Mouse (Mus musculus) ovary, postnatal 36 days (tissue): Measurements from ENCODE around the gene Sez6l2.
"Not testable (repeated sequence)": the region's sequence is repeated elsewhere in the genome, so short reads cannot be mapped to it uniquely, and the experiment has no call there.

Experiments used
- DNase-seq: peaks from one replicate; pipeline ENCODE4 v3.0.0; 2022; ENCODE audit warnings: low spot score, mixed read lengths

Gene Sez6l2

GRCm38 (mm10) chr7:126949793-126950646, at the start of gene Sez6l2:
Sez6l2 (plus strand) TSS chr7:126950563.
- peak; percentile 92 for DNase-seq

DNA sequence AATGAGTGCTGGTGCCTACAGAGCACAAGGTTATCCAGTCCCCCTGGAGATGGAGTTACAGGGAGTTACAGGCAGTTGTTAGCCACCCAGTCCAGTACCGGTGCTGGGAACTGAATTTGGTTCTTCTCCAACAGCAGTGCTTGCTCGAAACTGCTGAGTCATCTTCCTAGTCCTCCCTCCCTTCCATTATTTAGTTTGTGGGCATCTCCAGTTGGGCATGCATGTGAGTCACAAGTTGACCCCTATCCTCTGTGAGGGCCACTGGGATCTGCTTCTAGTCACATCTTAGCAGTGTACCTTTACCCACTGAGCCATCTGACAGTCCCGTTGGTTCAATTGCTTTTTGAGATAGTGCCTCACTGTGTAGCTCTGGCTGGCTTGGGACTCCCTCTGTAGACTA, 44.8 kb upstream of the Sez6l2 start:
- no peak for DNase-seq

DNA sequence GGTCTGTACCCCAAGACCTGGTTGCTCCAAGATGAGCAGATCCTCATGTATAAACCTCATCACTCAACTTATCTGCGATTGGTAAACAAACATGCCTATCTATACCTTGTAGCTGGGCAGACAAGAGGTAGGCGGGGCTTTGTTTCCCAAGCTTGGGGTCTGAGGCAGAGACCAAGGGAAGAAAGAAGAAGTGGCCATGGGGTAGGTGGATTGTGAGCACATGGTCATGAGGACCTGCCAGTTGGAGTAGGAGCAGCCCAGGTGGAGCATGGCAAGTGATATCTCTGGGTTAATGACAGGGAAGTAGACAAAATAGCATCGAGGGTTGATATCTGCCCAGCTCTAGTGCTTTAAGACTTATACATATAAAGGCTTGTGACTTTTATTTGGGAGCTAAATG, 35.5 kb upstream of the Sez6l2 start:
- DNase-seq: no peak

- DNase-seq: not testable (repeated sequence)
Observed at GRCm38 (mm10) chr7:126918356-126918755, 32.0 kb upstream of the Sez6l2 start.

DNA sequence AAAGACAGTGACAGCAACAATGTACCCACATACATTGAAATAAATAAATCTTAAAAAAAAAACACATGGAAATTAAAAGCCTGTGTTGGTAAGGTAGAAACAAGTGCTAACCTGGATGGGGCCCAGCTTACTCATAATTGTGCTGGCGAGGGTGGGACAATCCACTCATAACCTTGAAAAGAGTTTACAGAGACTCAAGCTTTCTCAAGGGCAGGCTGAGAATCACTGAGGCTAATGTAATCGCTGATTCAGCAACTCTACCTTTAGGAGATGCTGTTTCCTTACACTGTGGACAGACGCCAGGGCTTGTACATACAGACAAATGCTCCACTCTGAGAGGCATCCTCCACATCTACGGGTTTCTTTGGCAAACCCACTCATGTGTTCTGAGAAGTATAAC, 30.4 kb upstream of the Sez6l2 start:
- no peak for DNase-seq

GRCm38 (mm10) chr7:126921563-126921962, 28.8 kb upstream of the Sez6l2 start:
- DNase-seq: no peak

DNA sequence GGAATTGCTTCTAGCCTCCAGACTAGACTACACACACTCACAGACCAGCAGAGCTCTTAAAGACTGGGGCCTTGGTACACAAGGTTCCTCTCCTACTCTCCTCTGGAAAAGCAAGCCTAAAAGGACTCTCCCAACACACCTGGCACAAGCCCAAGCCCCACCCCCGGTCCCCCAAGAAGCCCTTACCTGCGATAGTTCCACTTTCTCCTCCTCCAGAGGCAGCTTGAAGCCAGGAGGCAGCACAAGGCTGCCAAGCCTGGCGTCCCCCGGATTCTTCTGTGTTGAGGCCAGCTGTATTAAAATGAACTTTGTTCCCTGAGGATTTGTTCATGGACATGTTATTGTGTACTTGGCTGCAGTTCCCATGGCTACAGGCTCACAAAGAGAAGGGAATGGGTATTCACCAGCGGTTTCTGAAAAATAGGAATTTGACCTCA, 27.7 kb upstream of the Sez6l2 start, which contains the start of gene Tmem219:
Gene Tmem219 (minus strand): TSS at position 294 of the 437 bp plus-strand sequence.
- peak; percentile 63 for DNase-seq

- DNase-seq: no peak
Observed at GRCm38 (mm10) chr7:126923999-126924398, 26.4 kb upstream of the Sez6l2 start.

DNA sequence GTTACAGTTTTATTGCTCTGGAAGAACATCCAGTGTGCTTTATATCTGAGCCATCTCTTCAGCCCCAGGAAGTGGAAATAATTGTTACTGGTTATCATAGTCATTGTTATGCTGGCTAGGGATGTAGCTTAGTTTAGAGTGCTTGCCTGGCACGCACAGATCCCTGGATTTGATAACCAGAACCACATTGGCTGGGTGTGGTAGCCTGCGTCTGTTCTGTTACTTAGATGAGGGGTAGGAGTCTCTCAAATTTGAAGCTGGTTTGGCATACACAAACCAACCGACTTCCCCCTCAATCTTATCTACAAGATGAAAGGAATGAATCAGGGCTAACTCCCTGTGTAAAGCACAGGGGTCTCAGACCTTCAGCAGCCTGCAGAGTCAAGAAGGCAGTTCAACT, 24.1 kb upstream of the Sez6l2 start:
- no peak for DNase-seq

DNA sequence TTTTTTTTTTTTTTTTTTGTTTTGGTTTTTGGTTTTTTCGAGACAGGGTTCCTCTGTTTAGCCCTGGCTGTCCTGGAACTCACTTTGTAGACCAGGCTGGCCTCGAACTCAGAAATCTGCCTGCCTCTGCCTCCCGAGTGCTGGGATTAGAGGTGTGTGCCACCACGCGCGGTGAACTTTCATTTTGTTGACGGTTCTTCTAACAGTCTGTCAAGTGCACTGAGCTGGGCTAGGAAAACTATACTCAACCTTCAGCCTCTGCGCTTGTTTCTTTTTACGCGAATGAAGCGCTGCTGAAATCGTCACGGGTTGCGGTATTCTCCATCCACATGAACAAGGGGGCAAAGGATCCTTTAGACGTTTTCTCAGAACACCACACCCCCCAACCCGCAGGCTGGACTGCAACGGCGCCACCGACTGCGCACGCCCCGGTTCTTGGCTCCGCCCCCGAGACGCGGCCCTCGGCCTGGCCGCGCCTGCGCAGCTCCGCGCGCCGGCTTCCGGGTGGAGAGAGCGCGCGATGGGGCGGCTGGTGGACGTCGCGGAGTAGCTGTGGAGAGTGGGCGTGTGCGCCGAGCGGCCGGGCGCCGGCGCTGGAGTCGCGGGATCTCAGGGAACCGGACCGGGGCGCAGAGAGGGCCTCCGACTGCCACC, 21.9 kb upstream of the Sez6l2 start, which contains the start of gene Kctd13:
Gene Kctd13 (plus strand): TSS at position 496 of the 654 bp plus-strand sequence.
- peak; percentile 94 for DNase-seq

- no peak for DNase-seq
Observed at GRCm38 (mm10) chr7:126929046-126929445, 21.3 kb upstream of the Sez6l2 start.

- DNase-seq: no peak
Observed at GRCm38 (mm10) chr7:126932652-126933051, 17.7 kb upstream of the Sez6l2 start.

DNA sequence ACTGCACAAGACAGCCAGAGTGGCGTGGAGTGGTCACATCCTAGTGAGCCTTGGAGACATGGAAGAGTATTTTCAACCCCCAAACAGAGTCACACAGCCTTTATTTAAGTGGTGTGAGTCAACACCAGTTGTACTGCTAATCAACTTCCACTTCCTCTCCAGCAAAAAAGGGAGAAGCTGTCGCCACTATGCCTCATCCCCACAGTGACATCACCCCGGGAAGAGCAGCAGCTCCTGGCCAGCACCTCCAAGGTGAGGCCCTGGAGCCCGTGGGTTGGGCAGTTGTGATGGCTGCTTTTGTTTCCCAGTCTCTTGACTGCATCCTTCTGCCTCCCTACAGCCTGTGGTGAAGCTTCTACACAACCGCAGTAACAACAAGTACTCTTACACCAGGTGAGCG, 9.2 kb upstream of the Sez6l2 start:
- DNase-seq: no peak

- no peak for DNase-seq
Observed at GRCm38 (mm10) chr7:126941801-126942200, 8.6 kb upstream of the Sez6l2 start.

DNA sequence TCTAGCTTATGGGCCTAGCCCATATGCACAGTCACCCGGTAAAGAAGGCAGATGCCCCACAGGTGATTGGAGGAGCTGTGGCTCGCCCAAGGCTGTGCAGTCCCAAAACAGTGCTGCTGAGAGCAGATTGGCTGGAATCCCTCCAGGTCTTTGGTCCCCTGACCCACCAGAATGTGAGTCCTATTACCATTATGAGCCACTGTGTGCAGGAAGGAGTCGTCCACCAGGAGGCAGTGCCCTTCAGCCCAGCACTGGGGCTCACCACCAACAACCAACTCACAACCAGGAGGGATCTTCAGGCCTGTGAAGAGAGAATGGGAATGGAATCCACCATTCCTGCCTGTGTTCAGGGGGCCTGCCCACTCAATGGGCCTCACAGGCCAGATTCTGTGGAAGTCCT, 3.8 kb upstream of the Sez6l2 start:
- DNase-seq: peak; percentile 28

DNA sequence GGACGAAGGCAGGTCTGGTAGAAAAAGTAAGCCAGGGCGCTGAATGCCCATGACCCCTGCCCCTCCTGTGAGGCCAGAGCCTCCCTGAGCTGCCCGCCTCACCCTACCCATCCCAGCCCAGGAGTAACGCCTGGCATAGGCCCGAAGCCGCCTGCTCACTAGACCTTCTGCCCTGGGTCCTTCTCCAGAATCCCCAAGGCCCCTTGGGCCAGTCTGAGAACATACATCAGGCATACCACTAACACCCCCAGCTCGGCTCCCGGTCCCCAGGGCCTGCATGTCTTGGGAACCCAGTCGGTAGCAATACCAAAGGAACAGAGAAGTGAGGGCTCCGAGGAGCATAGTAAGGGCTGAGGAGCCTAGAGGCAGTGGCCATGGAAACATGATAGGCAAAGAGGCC, 1.7 kb upstream of the Sez6l2 start:
- no peak for DNase-seq

DNA sequence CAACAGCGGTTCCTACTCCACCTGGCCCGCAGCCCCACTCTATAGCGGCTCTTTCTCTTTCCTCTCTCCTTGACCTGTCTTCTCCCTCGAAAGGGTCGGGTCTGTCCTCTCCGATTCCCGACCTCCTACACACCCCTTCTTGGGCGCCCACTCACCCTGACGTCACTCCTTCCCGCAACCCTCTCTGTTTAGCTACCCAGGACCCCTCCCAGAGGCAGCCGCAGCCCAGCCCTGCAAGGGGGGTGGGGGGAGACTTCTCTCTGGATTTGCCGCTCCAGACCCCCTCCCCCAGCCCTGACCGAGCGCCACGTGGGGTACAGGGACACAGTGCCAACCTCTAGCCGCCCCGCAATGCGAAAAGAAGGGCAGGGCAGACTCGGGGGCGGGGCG, 965 bp upstream of the Sez6l2 start, which contains the start of gene Asphd1:
Gene Asphd1 (minus strand): TSS at position 180 of the 390 bp plus-strand sequence.
- DNase-seq: no peak

- DNase-seq: no peak
Observed at GRCm38 (mm10) chr7:126950647-126951615, 568 bp downstream of the Sez6l2 start.

DNA sequence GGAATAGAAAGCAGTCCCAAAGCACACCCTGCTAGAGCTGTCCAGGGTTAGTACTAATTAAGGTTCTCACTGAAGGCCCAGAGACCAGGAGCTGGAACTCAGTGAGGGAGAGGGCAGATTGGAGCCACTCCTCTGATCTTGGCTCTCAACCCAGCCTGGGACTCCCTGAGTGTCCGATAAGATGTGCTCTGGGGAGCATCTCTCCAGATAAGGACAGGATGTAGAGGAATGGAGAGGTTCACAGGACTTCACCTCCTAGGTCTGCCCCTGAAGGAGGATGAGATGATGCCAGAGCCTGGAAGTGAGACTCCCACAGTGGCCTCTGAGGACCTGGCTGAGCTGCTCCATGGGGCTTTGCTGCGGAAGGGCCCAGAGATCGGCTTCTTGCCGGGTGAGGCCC, 1.4 kb downstream of the Sez6l2 start:
- DNase-seq: no peak

- no peak for DNase-seq
Observed at GRCm38 (mm10) chr7:126952646-126953045, 2.3 kb downstream of the Sez6l2 start.

GRCm38 (mm10) chr7:126955125-126955524, 4.8 kb downstream of the Sez6l2 start:
- no peak for DNase-seq

- DNase-seq: no peak
Observed at GRCm38 (mm10) chr7:126959780-126960179, 9.4 kb downstream of the Sez6l2 start.
